Mouse (Mus musculus): ENCODE data around the gene Itga3. TPM values are rescaled to one million over a fixed set of nuclear protein-coding genes. Genes with fewer than 3 reads are reported as not detected.

Itga3 gene
- polyA plus RNA-seq, 1 experiment = 0.27 TPM

GRCm38 (mm10) chr11:95109000-95109399 is 32.4 kb upstream of the Itga3 start:
- H3K4me1 ChIP-seq (ENCODE audit: control insufficient read depth, insufficient read depth, low read length) = no peaks in the 10 kb centered on the region
- H3K4me3 ChIP-seq (ENCODE audit: insufficient read depth, low read length) = no peak overlapping the region
- H3K27ac ChIP-seq (ENCODE audit: insufficient read depth, low read depth, low read length) = no peak overlapping the region
- TF ChIP-seq POLR2A (IDR thresholded peaks at IDR 0.05; ENCODE audit: borderline replicate concordance, low read depth, low read length) (no peak), CTCF (IDR thresholded peaks at IDR 0.05; ENCODE audit: low read depth, low read length) (no peak)

GRCm38 (mm10) chr11:95106440-95107236 is 30.0 kb upstream of the Itga3 start:
- Histone ChIP-seq H3K4me1 (ENCODE audit: control insufficient read depth, insufficient read depth, low read length) (no peaks in the 10 kb centered on the region), H3K27ac (ENCODE audit: insufficient read depth, low read depth, low read length) (no peak overlapping the region), H3K4me3 (ENCODE audit: insufficient read depth, low read length) (no peak overlapping the region)
- TF ChIP-seq CTCF (IDR thresholded peaks at IDR 0.05; ENCODE audit: low read depth, low read length) = peak; percentile 77
- TF ChIP-seq POLR2A (IDR thresholded peaks at IDR 0.05; ENCODE audit: borderline replicate concordance, low read depth, low read length) = no peak

GRCm38 (mm10) chr11:95105274-95105874 is 28.8 kb upstream of the Itga3 start:
- no peak overlapping the region for H3K27ac ChIP-seq (ENCODE audit: insufficient read depth, low read depth, low read length)
- no peak overlapping the region for H3K4me3 ChIP-seq (ENCODE audit: insufficient read depth, low read length)
- TF ChIP-seq CTCF (IDR thresholded peaks at IDR 0.05; ENCODE audit: low read depth, low read length) (no peak), POLR2A (IDR thresholded peaks at IDR 0.05; ENCODE audit: borderline replicate concordance, low read depth, low read length) (no peak)
- H3K4me1 ChIP-seq (ENCODE audit: control insufficient read depth, insufficient read depth, low read length) = no peaks in the 10 kb centered on the region

- Histone ChIP-seq H3K27ac (ENCODE audit: insufficient read depth, low read depth, low read length) (no peak overlapping the region), H3K4me3 (ENCODE audit: insufficient read depth, low read length) (no peak overlapping the region), H3K4me1 (ENCODE audit: control insufficient read depth, insufficient read depth, low read length) (no peaks in the 10 kb centered on the region)
- no peak for TF ChIP-seq POLR2A (IDR thresholded peaks at IDR 0.05; ENCODE audit: borderline replicate concordance, low read depth, low read length)
- no peak for TF ChIP-seq CTCF (IDR thresholded peaks at IDR 0.05; ENCODE audit: low read depth, low read length)
Measured at GRCm38 (mm10) chr11:95104266-95104665, 27.7 kb upstream of the Itga3 start.

- no peaks in the 10 kb centered on the region for H3K4me1 ChIP-seq (ENCODE audit: control insufficient read depth, insufficient read depth, low read length)
- no peak overlapping the region for H3K27ac ChIP-seq (ENCODE audit: insufficient read depth, low read depth, low read length)
Measured at GRCm38 (mm10) chr11:95102161-95102904, 25.7 kb upstream of the Itga3 start.

GRCm38 (mm10) chr11:95101071-95101788 is 24.6 kb upstream of the Itga3 start:
- no peak for TF ChIP-seq POLR2A (IDR thresholded peaks at IDR 0.05; ENCODE audit: borderline replicate concordance, low read depth, low read length)
- no peak for TF ChIP-seq CTCF (IDR thresholded peaks at IDR 0.05; ENCODE audit: low read depth, low read length)
- Histone ChIP-seq H3K27ac (ENCODE audit: insufficient read depth, low read depth, low read length) (no peak overlapping the region), H3K4me1 (ENCODE audit: control insufficient read depth, insufficient read depth, low read length) (no peaks in the 10 kb centered on the region), H3K4me3 (ENCODE audit: insufficient read depth, low read length) (no peak overlapping the region)

More at GRCm38 (mm10) chr11:95102161-95102904, 25.7 kb upstream of the Itga3 start:
- H3K4me3 ChIP-seq (ENCODE audit: insufficient read depth, low read length) = no peak overlapping the region
- TF ChIP-seq POLR2A (IDR thresholded peaks at IDR 0.05; ENCODE audit: borderline replicate concordance, low read depth, low read length) (no peak), CTCF (IDR thresholded peaks at IDR 0.05; ENCODE audit: low read depth, low read length) (no peak)

GRCm38 (mm10) chr11:95100393-95100792 is 23.8 kb upstream of the Itga3 start:
- Histone ChIP-seq H3K4me3 (ENCODE audit: insufficient read depth, low read length) (no peak overlapping the region), H3K27ac (ENCODE audit: insufficient read depth, low read depth, low read length) (no peak overlapping the region), H3K4me1 (ENCODE audit: control insufficient read depth, insufficient read depth, low read length) (no peaks in the 10 kb centered on the region)
- TF ChIP-seq POLR2A (IDR thresholded peaks at IDR 0.05; ENCODE audit: borderline replicate concordance, low read depth, low read length) (no peak), CTCF (IDR thresholded peaks at IDR 0.05; ENCODE audit: low read depth, low read length) (no peak)

- Histone ChIP-seq H3K4me3 (ENCODE audit: insufficient read depth, low read length) (no peak overlapping the region), H3K4me1 (ENCODE audit: control insufficient read depth, insufficient read depth, low read length) (no peaks in the 10 kb centered on the region), H3K27ac (ENCODE audit: insufficient read depth, low read depth, low read length) (no peak overlapping the region)
- TF ChIP-seq CTCF (IDR thresholded peaks at IDR 0.05; ENCODE audit: low read depth, low read length) (no peak), POLR2A (IDR thresholded peaks at IDR 0.05; ENCODE audit: borderline replicate concordance, low read depth, low read length) (no peak)
Measured at GRCm38 (mm10) chr11:95098346-95099095, 21.9 kb upstream of the Itga3 start.

GRCm38 (mm10) chr11:95097889-95098288 is 21.3 kb upstream of the Itga3 start:
- no peak overlapping the region for H3K27ac ChIP-seq (ENCODE audit: insufficient read depth, low read depth, low read length)
- no peaks in the 10 kb centered on the region for H3K4me1 ChIP-seq (ENCODE audit: control insufficient read depth, insufficient read depth, low read length)
- no peak overlapping the region for H3K4me3 ChIP-seq (ENCODE audit: insufficient read depth, low read length)
- no peak for TF ChIP-seq POLR2A (IDR thresholded peaks at IDR 0.05; ENCODE audit: borderline replicate concordance, low read depth, low read length)
- no peak for TF ChIP-seq CTCF (IDR thresholded peaks at IDR 0.05; ENCODE audit: low read depth, low read length)

Data from bone marrow macrophage, adult 2 months (primary cell).